Mouse (Mus musculus): Measurements from ENCODE around the gene Hdac7. TPM values are rescaled to one million over a fixed set of nuclear protein-coding genes. Genes with fewer than 3 reads are reported as not detected.
A peak's percentile ranks its signal among the peaks of the same experiment; 100 is the strongest.

Hdac7 gene
- polyA plus RNA-seq, 1 experiment from 2014 or later, result 5.7 TPM

DNA sequence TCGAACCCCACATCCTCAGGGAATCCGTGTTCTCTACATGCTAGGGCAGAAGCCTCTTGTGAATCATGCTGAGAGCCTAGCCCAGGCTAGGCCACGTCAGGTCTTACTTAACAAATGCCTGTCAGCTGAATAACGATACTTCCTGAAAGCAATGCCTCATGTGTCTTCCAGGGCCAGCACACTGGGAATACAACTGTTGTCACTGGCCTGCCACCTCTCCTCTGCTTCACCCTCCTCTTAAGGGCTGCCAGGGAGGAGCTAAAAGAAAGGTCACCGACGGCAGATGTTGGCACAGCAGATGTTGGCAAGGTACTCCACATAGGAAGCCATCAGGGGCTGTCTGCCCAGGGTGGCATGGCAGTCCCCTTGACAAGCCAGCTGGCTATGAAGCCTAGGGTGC is 20.3 kb downstream of the Hdac7 start:
- no peak overlapping the region for H3K4me3 ChIP-seq (replicated peaks)
- no peaks in the 10 kb centered on the region for H3K9me3 ChIP-seq (replicated peaks)
- H3K27ac ChIP-seq (replicated peaks), result peak overlapping the region; percentile 8; the same call in 1 of the 2 replicates
- H3K4me2 ChIP-seq, result no peak overlapping the region
- ATAC-seq (ENCODE audit: insufficient read depth), result no peak
- no peak overlapping the region for H3K9ac ChIP-seq
- 65% methylated on average over 6 of the region's 6 CpGs for WGBS (ENCODE audit: insufficient replicate concordance)
- H3K27me3 ChIP-seq, result peaks cover 4% of the 10 kb centered on the region; the same call in 1 of the 2 replicates
- H3K4me1 ChIP-seq (replicated peaks), result peaks cover 66% of the 10 kb centered on the region
- no peaks in the 10 kb centered on the region for H3K36me3 ChIP-seq (replicated peaks)

DNA sequence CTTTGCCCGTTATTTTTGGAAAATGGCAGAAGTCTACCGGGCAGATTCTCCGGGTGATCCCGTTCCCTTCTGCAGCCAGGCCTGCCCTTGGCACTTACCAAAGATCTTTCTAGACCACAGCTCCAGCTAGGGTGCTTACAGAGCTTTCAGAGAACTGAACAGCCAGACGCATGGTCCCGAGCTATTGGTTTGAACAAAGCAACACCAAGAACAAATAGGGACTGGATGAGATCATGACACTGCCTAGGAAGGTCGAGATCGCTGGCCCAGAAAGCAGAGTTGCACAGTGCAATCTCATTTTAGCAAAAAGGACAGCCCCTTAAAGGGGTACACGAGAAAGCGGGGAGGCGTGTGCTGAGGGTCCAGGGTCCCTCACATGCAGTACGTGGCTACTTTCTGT is 20.8 kb downstream of the Hdac7 start:
- Histone ChIP-seq H3K4me2 (no peak overlapping the region), H3K4me1 (replicated peaks) (peaks cover 61% of the 10 kb centered on the region), H3K9me3 (replicated peaks) (no peaks in the 10 kb centered on the region), H3K36me3 (replicated peaks) (no peaks in the 10 kb centered on the region), H3K4me3 (replicated peaks) (no peak overlapping the region), H3K27me3 (no peaks in the 10 kb centered on the region), H3K9ac (no peak overlapping the region), H3K27ac (replicated peaks) (no peak overlapping the region)
- WGBS (ENCODE audit: insufficient replicate concordance), result 71% methylated on average over 12 of the region's 12 CpGs
- ATAC-seq (ENCODE audit: insufficient read depth), result no peak

DNA sequence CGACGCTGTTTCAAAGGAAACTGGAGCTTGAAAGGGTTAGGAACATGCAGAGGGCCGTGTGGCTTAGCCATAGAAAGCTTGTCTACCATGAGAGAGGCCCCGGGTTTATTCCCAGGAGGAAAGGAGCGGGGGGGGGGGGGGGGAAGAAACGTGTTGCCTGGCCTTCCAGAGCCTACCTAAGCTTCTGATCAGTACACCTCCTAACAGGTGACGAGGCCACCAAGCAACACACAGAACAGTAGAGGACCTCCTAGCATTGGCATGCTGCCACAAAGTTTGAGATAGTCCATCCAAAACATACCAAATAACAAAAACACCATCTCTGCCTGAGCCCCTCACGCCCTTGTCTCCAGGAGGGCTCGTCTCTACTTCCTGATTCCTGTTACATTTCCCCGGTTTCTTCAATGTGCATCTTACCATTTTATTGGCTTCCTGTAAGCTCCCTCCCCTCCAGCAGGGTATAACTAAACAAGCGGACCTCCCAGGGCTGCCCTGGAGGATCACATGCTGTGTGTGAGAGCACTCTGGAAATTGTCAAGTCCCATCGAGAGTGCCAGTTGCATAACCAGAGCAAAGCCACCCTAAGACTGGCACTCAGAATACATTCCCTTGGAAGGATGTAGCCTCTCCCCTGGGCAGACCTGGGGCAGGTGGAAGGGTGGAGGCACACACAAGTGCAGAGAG is 21.6 kb downstream of the Hdac7 start:
- Histone ChIP-seq H3K9ac (no peak overlapping the region), H3K4me3 (replicated peaks) (no peak overlapping the region), H3K4me2 (no peak overlapping the region), H3K27me3 (no peaks in the 10 kb centered on the region), H3K9me3 (replicated peaks) (no peaks in the 10 kb centered on the region), H3K36me3 (replicated peaks) (no peaks in the 10 kb centered on the region), H3K4me1 (replicated peaks) (peaks cover 54% of the 10 kb centered on the region), H3K27ac (replicated peaks) (no peak overlapping the region)
- 41% methylated on average over 12 of the region's 12 CpGs for WGBS (ENCODE audit: insufficient replicate concordance)
- ATAC-seq (ENCODE audit: insufficient read depth), result no peak

DNA sequence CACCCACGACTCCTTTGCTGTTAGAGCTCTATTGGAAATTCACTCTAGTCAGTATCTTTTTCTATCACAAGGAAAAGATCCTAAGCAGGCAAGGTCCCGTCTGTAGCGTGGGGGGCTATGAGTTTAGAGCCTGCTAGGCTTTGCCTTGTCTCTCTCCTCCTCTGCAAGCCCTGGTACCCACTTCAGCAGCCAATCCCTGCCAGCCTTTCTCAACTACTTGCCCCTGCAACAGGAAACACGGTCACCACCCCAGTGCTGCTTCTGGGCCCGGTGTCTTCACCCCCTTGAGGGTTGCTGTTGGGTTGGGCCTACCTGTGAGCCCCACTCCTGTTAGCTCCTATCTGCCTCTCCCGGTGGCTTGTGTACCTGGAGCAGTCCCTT is 22.3 kb downstream of the Hdac7 start:
- no peak for ATAC-seq (ENCODE audit: insufficient read depth)
- no peak overlapping the region for H3K4me3 ChIP-seq (replicated peaks)
- H3K36me3 ChIP-seq (replicated peaks), result no peaks in the 10 kb centered on the region
- H3K4me2 ChIP-seq, result 0 out of 2 replicates have a peak overlapping the region, but pooled peaks have one; percentile 10
- H3K27me3 ChIP-seq, result no peaks in the 10 kb centered on the region
- H3K27ac ChIP-seq (replicated peaks), result peak overlapping the region; percentile 34
- no peaks in the 10 kb centered on the region for H3K9me3 ChIP-seq (replicated peaks)
- no peak overlapping the region for H3K9ac ChIP-seq
- WGBS (ENCODE audit: insufficient replicate concordance), result 38% methylated on average over 6 of the region's 6 CpGs
- peaks cover 50% of the 10 kb centered on the region for H3K4me1 ChIP-seq (replicated peaks)

DNA sequence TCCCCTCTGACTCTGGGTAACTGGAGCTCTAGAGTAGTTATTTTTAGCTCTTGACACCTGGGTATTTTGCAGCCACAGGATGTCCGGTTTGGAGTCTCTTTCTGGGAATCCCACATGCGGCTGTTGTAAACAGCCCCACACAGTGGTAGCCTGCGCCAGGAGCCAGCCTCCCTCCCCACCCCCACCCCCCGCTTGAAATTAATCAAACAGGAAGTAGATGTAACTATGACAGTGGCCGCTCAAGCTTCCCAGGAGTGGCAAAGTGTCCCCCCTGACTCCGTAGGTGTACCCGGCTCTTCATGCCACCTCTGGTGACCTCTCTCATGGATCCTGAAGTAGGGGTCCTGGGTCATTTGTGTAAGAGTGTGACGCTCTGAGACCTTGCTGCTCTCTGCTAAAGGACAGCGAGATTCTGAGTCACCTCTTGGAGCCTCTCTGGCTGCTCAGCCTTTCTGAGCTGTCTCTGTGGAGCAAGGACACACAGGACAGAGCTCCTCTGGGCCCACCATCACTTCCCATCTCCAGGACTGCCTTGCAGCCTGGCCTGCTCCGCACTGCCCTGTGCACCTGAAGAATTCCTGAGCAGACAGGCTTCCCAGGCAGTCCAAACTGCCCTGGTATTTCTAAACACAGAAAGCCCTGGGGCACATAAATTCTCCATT is 22.9 kb downstream of the Hdac7 start:
- Histone ChIP-seq H3K36me3 (replicated peaks) (no peaks in the 10 kb centered on the region), H3K27ac (replicated peaks) (peak overlapping the region; percentile 51), H3K4me3 (replicated peaks) (no peak overlapping the region), H3K4me2 (peak overlapping the region; percentile 10; the same call in 1 of the 2 replicates), H3K27me3 (no peaks in the 10 kb centered on the region), H3K9me3 (replicated peaks) (no peaks in the 10 kb centered on the region), H3K4me1 (replicated peaks) (peaks cover 48% of the 10 kb centered on the region), H3K9ac (no peak overlapping the region)
- 30% methylated on average over 10 of the region's 10 CpGs for whole genome bisulfite sequencing (ENCODE audit: insufficient replicate concordance)
- no peak for ATAC-seq (ENCODE audit: insufficient read depth)

DNA sequence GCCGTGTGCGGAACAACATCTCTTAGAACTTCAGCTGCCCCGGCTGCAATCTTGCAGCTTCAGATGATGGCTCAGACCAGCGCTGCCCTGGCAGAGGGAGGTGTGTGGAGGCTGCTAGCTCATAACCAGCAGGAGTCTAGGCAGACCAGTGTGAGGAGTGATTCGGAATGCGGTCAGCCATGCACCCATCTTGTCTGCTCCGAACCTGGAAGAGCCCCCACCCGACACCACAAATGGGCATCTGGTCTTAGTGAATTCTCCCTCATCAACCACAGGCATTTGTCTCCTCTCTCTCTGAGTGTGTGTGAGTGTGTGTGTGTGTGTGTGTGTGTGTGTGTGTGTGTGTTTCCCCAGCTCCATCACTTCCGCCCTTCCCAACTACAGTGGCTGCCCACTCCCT is 24.4 kb downstream of the Hdac7 start:
- Histone ChIP-seq H3K27me3 (no peaks in the 10 kb centered on the region), H3K9me3 (replicated peaks) (no peaks in the 10 kb centered on the region), H3K4me3 (replicated peaks) (no peak overlapping the region), H3K4me1 (replicated peaks) (peaks cover 43% of the 10 kb centered on the region), H3K4me2 (no peak overlapping the region), H3K9ac (no peak overlapping the region), H3K27ac (replicated peaks) (no peak overlapping the region), H3K36me3 (replicated peaks) (no peaks in the 10 kb centered on the region)
- no peak for ATAC-seq (ENCODE audit: insufficient read depth)
- 77% methylated on average over 9 of the region's 9 CpGs for WGBS (ENCODE audit: insufficient replicate concordance)

DNA sequence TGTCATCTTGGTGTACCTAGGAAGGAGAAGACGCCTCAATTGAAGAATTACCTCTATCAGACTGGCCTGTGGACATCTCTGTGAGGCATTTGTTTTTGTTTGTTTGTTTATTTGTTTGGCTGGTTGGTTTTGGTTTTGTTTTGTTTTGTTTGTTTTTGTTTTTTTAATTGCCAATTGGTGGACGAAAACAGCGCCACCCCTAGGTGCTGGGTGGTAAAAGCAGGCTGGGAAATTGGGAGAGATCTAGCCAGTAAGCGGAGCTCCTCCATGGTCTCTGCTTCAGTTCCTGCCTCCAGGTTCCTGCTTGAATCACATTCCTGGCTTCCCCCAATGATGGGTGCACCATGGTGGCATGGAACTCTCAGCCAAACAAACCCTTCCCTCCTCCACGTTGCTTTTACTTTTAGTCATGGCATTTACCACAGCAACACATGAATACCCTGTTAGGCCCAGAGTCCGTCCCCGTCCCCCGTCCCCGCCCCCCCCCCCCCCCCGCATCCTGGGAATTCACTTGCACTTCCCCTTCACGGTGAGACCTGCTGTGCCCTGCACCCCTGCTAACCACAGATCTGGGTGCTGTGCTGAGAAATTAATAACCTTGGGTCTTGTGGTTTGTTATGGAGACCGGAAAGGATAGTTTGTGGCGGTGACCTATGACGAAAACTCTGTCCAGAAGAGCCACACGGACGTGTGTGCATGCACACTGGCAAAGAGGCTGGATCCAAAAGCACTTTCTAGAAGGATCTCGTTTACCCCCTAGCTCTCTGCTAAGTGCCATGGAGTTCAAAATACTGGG is 27.9 kb downstream of the Hdac7 start:
- ATAC-seq (ENCODE audit: insufficient read depth), result no peak
- WGBS (ENCODE audit: insufficient replicate concordance), result 55% methylated on average over 16 of the region's 17 CpGs

DNA sequence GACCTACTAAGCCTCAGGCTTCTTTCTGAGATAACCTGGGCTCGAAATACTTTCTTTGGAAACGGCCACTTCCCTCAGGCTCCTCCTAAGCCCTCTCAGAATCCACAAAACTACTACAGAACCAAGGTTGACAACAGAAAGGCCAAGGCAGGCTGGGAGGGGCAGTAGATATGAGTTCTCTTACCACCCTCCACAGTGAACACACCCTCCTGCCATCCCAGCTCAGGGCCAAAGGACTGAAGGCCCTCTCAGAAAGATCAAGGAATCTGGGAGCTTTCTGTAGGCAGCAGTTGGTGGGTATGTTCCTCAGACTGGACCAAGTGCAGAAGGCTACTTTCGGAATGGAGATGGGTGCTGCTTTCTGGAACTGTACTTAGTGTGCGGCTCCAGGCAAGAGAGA is 29.0 kb downstream of the Hdac7 start:
- ATAC-seq (ENCODE audit: insufficient read depth), result no peak
- Histone ChIP-seq H3K4me1 (replicated peaks) (peaks cover 27% of the 10 kb centered on the region), H3K27ac (replicated peaks) (no peak overlapping the region), H3K4me2 (no peak overlapping the region), H3K9me3 (replicated peaks) (no peaks in the 10 kb centered on the region), H3K36me3 (replicated peaks) (0 out of 2 replicates have a peak, but pooled peaks cover 4% of the 10 kb centered on the region), H3K9ac (no peak overlapping the region), H3K27me3 (no peaks in the 10 kb centered on the region), H3K4me3 (replicated peaks) (no peak overlapping the region)
- 67% methylated on average over 4 of the region's 4 CpGs for WGBS (ENCODE audit: insufficient replicate concordance)

More for the DNA sequence above, 27.9 kb downstream of the Hdac7 start:
- no peak overlapping the region for H3K27ac ChIP-seq (replicated peaks)
- peaks cover 27% of the 10 kb centered on the region for H3K4me1 ChIP-seq (replicated peaks)
- H3K27me3 ChIP-seq, result no peaks in the 10 kb centered on the region
- no peak overlapping the region for H3K4me2 ChIP-seq
- H3K4me3 ChIP-seq (replicated peaks), result no peak overlapping the region
- no peaks in the 10 kb centered on the region for H3K36me3 ChIP-seq (replicated peaks)
- H3K9ac ChIP-seq, result no peak overlapping the region
- H3K9me3 ChIP-seq (replicated peaks), result no peaks in the 10 kb centered on the region

DNA sequence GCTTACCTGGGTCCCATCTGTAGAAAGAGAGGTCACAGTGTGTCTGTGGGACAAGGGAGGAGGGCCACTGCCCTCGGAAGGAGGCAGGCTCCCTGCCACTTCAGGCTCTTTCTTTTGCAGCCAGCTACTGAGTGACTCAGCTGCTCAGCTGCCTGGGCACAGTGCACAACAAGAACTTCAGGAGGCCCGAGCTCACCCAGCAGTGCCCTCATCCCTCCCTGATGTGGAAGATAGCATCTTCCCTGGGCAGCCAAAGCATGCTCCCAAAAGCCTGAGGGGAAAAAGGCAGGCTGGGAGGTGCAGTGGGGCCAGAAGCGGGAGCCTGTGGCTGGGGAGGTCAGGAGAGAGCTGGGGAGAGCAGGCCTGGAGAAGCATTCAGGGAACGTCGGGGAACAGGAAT is 29.6 kb downstream of the Hdac7 start:
- WGBS (ENCODE audit: insufficient replicate concordance), result 53% methylated on average over 5 of the region's 5 CpGs
- H3K9me3 ChIP-seq (replicated peaks), result no peaks in the 10 kb centered on the region
- no peak overlapping the region for H3K4me3 ChIP-seq (replicated peaks)
- H3K36me3 ChIP-seq (replicated peaks), result 0 out of 2 replicates have a peak, but pooled peaks cover 4% of the 10 kb centered on the region
- no peak overlapping the region for H3K27ac ChIP-seq (replicated peaks)
- no peaks in the 10 kb centered on the region for H3K27me3 ChIP-seq
- no peak overlapping the region for H3K4me2 ChIP-seq
- no peak overlapping the region for H3K9ac ChIP-seq
- peaks cover 27% of the 10 kb centered on the region for H3K4me1 ChIP-seq (replicated peaks)
- ATAC-seq (ENCODE audit: insufficient read depth), result no peak

DNA sequence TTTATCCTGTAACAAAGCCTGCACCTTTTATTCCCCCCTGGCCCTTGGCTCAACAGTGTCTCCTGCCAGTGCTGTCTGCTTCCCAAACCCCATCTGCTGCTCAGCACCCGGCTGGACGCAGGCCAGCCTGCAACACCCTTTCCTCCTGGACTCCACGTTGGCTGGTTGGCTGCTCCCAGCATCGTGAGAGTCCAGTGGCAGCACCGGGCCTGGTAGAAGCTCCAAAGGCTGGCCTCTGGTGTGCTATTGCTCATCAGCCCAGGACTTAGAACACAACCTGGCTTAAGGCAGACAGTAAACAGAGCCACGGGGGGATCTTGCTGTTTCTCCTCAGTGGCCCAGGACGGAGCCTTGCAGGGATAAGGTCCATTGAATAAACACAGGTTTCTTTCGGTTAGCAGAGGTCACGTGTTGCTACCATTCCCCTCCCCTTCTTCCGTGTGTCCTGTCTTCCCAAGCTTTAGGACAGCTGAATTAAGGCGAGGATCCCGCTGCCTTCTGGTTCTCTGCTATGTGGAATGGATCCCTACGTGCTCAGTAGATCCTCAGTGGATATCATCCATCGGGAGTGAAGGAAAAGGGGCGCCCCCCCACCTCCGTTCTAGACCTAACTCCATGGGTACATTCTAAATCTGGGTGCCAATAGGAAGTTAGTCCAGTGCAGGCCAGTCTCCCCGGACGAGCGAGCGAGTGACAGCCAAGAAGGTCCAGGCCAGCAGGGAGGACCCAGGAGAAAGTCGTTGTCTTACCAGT is 30.7 kb downstream of the Hdac7 start:
- no peaks in the 10 kb centered on the region for H3K9me3 ChIP-seq (replicated peaks)
- H3K27me3 ChIP-seq, result no peaks in the 10 kb centered on the region
- 67% methylated on average over 21 of the region's 21 CpGs for WGBS (ENCODE audit: insufficient replicate concordance)
- no peak overlapping the region for H3K4me2 ChIP-seq
- no peak overlapping the region for H3K9ac ChIP-seq
- no peak for ATAC-seq (ENCODE audit: insufficient read depth)
- peaks cover 10% of the 10 kb centered on the region for H3K36me3 ChIP-seq (replicated peaks)
- H3K4me3 ChIP-seq (replicated peaks), result no peak overlapping the region
- no peak overlapping the region for H3K27ac ChIP-seq (replicated peaks)
- peaks cover 27% of the 10 kb centered on the region for H3K4me1 ChIP-seq (replicated peaks)
